Mouse (Mus musculus) cerebral cortex, adult 2 months (tissue): Measurements from ENCODE around the gene Pcnx.

Experiments
- WGBS: fragments of 180-500 bp; shearing (Covaris S2); methylation state at CpG from one replicate; pipeline ENCODE4 v1.1.7; 2018; 5-methylcytosine and 5-hydroxymethylcytosine counted together

Gene Pcnx

GRCm38 (mm10) chr12:81950016-81950415 lies 90.2 kb downstream of the Pcnx start:
- WGBS: 90% methylated on average over 2 of the region's 2 CpGs

GRCm38 (mm10) chr12:81958351-81958750 lies 98.5 kb downstream of the Pcnx start:
- WGBS: 81% methylated on average over 4 of the region's 4 CpGs

- 68% methylated on average over 2 of the region's 2 CpGs for WGBS
Observed at GRCm38 (mm10) chr12:81965416-81965815, 105.6 kb downstream of the Pcnx start.

- 60% methylated on average over 19 of the region's 19 CpGs for WGBS
Observed at GRCm38 (mm10) chr12:81971042-81971883, 111.4 kb downstream of the Pcnx start.

- WGBS: 43% methylated on average over 8 of the region's 8 CpGs
Observed at GRCm38 (mm10) chr12:81971884-81972362, 112.1 kb downstream of the Pcnx start.

- 33% methylated on average over 2 of the region's 2 CpGs for WGBS
Observed at GRCm38 (mm10) chr12:81974806-81975205, 115.0 kb downstream of the Pcnx start.

- WGBS: 61% methylated on average over 4 of the region's 4 CpGs
Observed at GRCm38 (mm10) chr12:81977346-81977745, 117.5 kb downstream of the Pcnx start.

GRCm38 (mm10) chr12:81979312-81979711 lies 119.5 kb downstream of the Pcnx start:
- 72% methylated on average over 2 of the region's 2 CpGs for WGBS

GRCm38 (mm10) chr12:81992106-81992505 lies 132.3 kb downstream of the Pcnx start:
- WGBS: 88% methylated on average over 4 of the region's 4 CpGs

- 84% methylated on average over 6 of the region's 6 CpGs for WGBS
Observed at GRCm38 (mm10) chr12:81992996-81993395, 133.2 kb downstream of the Pcnx start.

GRCm38 (mm10) chr12:81994911-81995667 lies 135.3 kb downstream of the Pcnx start:
- WGBS: 80% methylated on average over 20 of the region's 20 CpGs

- WGBS: 85% methylated on average over 14 of the region's 14 CpGs
Observed at GRCm38 (mm10) chr12:81996679-81997362, 137.0 kb downstream of the Pcnx start.

- 73% methylated on average over 3 of the region's 3 CpGs for WGBS
Observed at GRCm38 (mm10) chr12:81997497-81997896, 137.7 kb downstream of the Pcnx start.

- WGBS: no CpG with 5 or more reads among the region's 6 CpGs
Observed at GRCm38 (mm10) chr12:82002697-82003096, 142.9 kb downstream of the Pcnx start.

GRCm38 (mm10) chr12:82025901-82026633 lies 166.2 kb downstream of the Pcnx start:
- WGBS: no CpG with 5 or more reads among the region's 6 CpGs

GRCm38 (mm10) chr12:82033524-82033923 lies 173.7 kb downstream of the Pcnx start:
- WGBS: no CpG with 5 or more reads among the region's 6 CpGs

GRCm38 (mm10) chr12:82033973-82034372 lies 174.2 kb downstream of the Pcnx start:
- WGBS: no CpG with 5 or more reads among the region's 6 CpGs

- no CpG with 5 or more reads among the region's 4 CpGs for WGBS
Observed at GRCm38 (mm10) chr12:82044078-82044477, 184.3 kb downstream of the Pcnx start.
